Mouse (Mus musculus) cerebellum, adult 2 months (tissue): ENCODE data around the gene Wdr27. TPM values are rescaled to one million over a fixed set of nuclear protein-coding genes. Genes with fewer than 3 reads are reported as not detected.

ENCODE experiments used
- DNase-seq, 2 experiments: peaks; one replicate each; pipeline ENCODE4 v3.0.0; 2021
- H3K27ac ChIP-seq: fragments of 200-500 bp; 2 replicates; pipeline ENCODE4 v1.5.1; 2012; ENCODE audit warnings: low read length, control low read depth, inconsistent platforms; ENCODE audit not compliant: insufficient read depth
- H3K27me3 ChIP-seq: fragments of 200-500 bp; 2 replicates; pipeline ENCODE4 v1.6.1; 2012; ENCODE audit warnings: inconsistent platforms, mild to moderate bottlenecking, low read length, moderate library complexity; ENCODE audit not compliant: control insufficient read depth, insufficient read depth
- H3K4me1 ChIP-seq: fragments of 200-500 bp; 2 replicates; pipeline ENCODE4 v1.6.1; 2011; ENCODE audit warnings: low read length; ENCODE audit not compliant: control insufficient read depth, insufficient read depth
- H3K4me3 ChIP-seq: fragments of 200-500 bp; replicated peaks from 2 replicates; pipeline ENCODE3; 2011; ENCODE audit warnings: mild to moderate bottlenecking, low read depth, low read length, control low read depth; ENCODE audit not compliant: insufficient read depth
- CTCF ChIP-seq: fragments of 200-500 bp; IDR thresholded peaks from 2 replicates; pipeline ENCODE4 v1.5.1; 2011; ENCODE audit warnings: low read depth, mild to moderate bottlenecking, control low read depth, low read length, moderate library complexity, borderline replicate concordance; ENCODE audit not compliant: insufficient read depth
- POLR2A ChIP-seq: fragments of 200-500 bp; IDR thresholded peaks from 2 replicates; pipeline ENCODE4 v1.6.1; 2011; ENCODE audit warnings: low read length, control low read depth, borderline replicate concordance; ENCODE audit not compliant: insufficient read depth
- WGBS: fragments of 180-500 bp; shearing (Covaris S2); methylation state at CpG from one replicate; pipeline ENCODE4 v1.1.7; 2018; 5-methylcytosine and 5-hydroxymethylcytosine counted together
- polyA plus RNA-seq: library from polyadenylated mRNA; depleted of rRNA; stranded (reverse); fragments of >200 nt; gene quantifications from 2 replicates; pipeline ENCODE4 v1.2.3, GENCODE M21; 2012

Wdr27 gene
- polyA plus RNA-seq, 1 experiment: 4.0 TPM

DNA sequence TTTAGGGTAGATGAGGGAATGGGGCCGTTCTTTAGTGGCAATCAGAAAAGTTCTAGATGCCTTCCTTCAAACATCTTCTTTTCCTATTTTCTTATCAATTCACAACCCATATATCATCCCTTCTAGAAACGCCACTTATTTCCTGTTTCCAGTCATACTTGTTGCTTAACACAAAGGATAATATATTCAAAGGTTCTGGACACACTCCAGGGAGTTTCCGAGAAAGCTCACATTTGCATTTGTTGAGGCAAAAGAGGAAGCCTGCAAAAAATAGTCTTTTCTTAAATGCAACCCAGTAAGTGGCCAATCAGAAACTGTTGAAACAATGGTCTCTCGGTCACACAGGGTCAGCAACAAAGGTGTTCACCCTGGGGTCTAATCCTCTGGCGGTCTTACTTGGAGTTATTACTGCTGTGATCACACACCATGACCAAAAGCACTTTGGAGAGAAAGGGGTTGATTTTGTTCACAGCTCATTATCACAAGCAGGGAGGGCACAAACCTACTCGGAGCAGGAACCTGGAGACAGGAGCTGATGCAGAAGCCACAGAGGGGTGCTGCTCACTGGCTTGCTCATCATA is 116.2 kb downstream of the Wdr27 start:
- Histone ChIP-seq H3K27me3 (no peaks in the 10 kb centered on the region), H3K4me3 (no peak overlapping the region), H3K27ac (no peak overlapping the region), H3K4me1 (no peaks in the 10 kb centered on the region)
- DNase-seq: no peak
- 58% methylated on average over 6 of the region's 6 CpGs for WGBS
- no peak for TF ChIP-seq POLR2A
- no peak for TF ChIP-seq CTCF

DNA sequence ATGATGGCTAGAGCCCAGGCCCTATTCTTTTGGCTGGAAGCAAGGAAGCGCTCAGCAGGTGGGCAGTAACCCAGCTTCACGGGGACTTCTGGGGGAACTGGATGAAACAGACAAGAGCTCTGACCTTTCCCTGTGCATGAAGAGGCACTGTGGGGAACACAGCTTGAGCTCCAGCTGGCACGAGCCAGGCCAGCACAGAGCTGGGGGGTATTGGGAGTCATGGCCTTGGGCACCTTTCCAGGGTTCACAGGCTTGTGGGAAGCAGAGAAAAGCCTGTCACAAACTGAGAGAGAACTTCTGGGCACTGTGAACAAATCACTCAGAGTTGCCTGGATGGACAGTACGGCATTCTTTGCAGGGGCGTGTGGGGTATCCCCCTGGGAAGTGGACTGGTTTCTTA is 118.0 kb downstream of the Wdr27 start:
- DNase-seq: peak; percentile 11 to 13
- TF ChIP-seq POLR2A: no peak
- no peak for TF ChIP-seq CTCF
- Histone ChIP-seq H3K27me3 (no peaks in the 10 kb centered on the region), H3K4me1 (no peaks in the 10 kb centered on the region), H3K4me3 (no peak overlapping the region), H3K27ac (no peak overlapping the region)
- whole genome bisulfite sequencing: 10% methylated on average over 5 of the region's 5 CpGs

DNA sequence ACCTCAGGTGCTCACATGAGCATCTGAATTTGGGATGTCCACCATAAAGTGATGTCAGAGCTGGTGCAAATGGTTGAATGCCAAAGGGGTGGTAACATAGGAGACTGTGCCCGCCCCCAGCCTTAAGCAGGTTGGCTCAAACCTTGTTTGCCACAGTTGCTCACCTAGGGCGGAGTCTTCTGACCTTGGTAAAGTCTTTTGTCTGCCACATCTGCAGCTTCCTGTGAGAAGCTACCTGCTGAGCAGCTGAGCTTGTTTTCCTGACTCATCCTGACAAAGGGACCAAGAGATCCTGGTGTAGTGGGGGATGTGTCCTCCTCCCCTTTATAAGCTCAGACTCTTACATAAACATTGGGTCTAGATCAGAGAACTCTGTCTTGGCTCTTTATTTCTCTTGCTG is 125.0 kb downstream of the Wdr27 start:
- no peak overlapping the region for H3K27ac ChIP-seq
- no peak for DNase-seq
- TF ChIP-seq CTCF (no peak), POLR2A (no peak)
- H3K4me1 ChIP-seq: no peaks in the 10 kb centered on the region
- no peak overlapping the region for H3K4me3 ChIP-seq
- H3K27me3 ChIP-seq: no peaks in the 10 kb centered on the region
- 76% methylated on average over 2 of the region's 2 CpGs for WGBS

DNA sequence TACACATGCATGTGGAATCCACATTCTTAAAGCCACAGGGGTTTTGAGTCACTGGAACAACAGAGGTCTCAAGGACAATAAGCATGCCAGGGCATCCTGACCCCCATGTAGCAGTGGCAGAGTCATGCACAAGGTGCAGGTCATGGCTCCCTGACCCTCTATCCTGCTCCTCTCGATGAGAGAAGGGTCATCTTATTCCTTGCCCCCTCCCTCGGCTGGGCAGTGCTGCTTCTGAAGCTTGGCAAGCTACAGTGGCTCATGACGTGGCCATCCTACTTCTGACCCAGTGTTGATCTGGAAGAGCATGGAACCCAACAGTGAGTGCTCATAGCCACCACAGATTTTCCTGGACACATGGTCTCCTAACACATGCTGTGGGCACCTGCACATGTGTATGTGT is 126.9 kb downstream of the Wdr27 start:
- Histone ChIP-seq H3K4me3 (no peak overlapping the region), H3K27ac (no peak overlapping the region), H3K27me3 (no peaks in the 10 kb centered on the region), H3K4me1 (no peaks in the 10 kb centered on the region)
- no peak for TF ChIP-seq POLR2A
- TF ChIP-seq CTCF: no peak
- 55% methylated on average over 3 of the region's 3 CpGs for WGBS
- DNase-seq: no peak

DNA sequence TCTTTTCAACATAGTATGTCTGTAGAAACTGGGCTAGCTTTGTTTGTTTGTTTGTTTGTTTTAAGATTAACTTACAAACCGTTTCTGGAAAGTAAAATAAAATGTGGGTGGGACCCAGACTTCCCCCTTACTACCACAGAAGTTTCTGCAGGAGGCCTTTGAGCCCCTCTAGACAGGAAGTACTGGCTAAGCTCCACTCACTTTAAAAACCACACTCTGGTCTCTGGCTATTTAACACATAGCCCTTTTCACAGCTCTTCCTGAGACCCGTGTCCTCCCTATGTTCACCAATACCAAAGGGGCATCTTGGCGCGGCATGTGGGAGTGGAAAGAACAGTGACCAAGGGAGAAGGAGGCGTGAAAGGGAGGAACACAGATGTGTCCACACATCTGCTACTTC is 127.7 kb downstream of the Wdr27 start:
- Histone ChIP-seq H3K4me3 (no peak overlapping the region), H3K27me3 (no peaks in the 10 kb centered on the region), H3K4me1 (no peaks in the 10 kb centered on the region), H3K27ac (no peak overlapping the region)
- 74% methylated on average over 5 of the region's 5 CpGs for WGBS
- TF ChIP-seq CTCF (no peak), POLR2A (no peak)
- DNase-seq: no peak

DNA sequence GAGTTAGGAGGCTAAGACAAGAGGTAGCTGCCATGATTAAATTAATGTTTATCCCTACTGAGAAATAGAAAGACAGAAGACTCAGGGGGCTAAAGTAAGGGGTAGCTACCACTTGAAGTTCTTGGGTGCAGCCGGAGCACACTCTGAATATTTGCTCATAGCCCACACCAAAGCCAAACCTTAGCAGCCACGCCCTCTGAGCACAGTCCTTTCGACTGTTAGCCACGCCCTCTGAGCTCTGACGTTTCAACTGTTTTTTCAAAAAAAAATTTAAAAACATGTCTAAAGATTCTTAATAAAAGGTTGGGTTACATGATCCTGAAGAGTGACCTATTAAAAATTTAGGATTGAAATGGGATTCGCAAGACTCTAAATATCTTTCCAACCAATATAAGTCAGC is 130.3 kb downstream of the Wdr27 start:
- Histone ChIP-seq H3K4me1 (no peaks in the 10 kb centered on the region), H3K4me3 (no peak overlapping the region), H3K27me3 (no peaks in the 10 kb centered on the region), H3K27ac (no peak overlapping the region)
- 80% methylated on average over 6 of the region's 6 CpGs for WGBS
- no peak for DNase-seq
- TF ChIP-seq POLR2A (no peak), CTCF (no peak)

DNA sequence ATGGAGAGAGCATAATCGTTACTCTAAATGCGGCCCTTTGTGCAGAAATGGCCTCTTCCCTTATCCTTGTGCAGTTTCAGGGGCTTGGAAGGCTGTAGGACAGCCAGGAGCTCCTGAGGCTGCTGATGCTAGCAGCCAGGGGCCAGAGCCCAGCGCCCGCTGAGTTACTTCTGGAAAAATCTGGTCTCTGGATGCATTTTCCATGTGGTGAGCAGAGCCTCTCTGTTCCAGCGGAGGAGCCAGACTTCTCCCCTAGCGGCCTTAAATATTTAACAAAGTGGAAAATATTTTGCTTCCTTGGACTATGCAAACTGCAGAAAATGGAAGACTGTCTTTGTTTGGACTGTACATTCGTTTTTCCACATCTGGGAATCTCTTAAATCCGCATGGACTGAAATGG is 130.9 kb downstream of the Wdr27 start:
- no peak for TF ChIP-seq POLR2A
- no peak for TF ChIP-seq CTCF
- Histone ChIP-seq H3K4me3 (no peak overlapping the region), H3K27me3 (no peaks in the 10 kb centered on the region), H3K4me1 (no peaks in the 10 kb centered on the region), H3K27ac (no peak overlapping the region)
- DNase-seq: no peak
- WGBS: 78% methylated on average over 8 of the region's 8 CpGs

DNA sequence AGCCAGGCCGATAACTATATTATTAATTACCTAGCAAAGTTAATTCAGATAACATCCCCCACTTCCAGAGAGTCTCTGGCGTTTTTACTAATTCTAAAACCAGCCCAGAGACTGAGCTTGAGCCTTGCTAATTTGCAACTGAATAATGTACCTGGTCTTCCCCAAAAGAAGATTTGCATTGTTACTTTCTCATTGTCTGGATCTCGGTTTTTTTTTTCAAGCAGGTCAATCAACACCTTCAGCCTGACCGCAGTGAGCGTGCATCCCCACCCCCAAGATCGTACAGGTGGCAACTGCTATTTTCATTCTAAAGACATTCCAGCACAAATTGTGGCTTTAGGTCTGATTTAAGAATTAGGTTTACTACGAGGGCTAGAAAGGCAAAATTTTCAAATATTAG is 136.2 kb downstream of the Wdr27 start:
- no peaks in the 10 kb centered on the region for H3K27me3 ChIP-seq
- TF ChIP-seq POLR2A: no peak
- TF ChIP-seq CTCF: no peak
- no peak for DNase-seq
- no peaks in the 10 kb centered on the region for H3K4me1 ChIP-seq
- no peak overlapping the region for H3K27ac ChIP-seq
- H3K4me3 ChIP-seq: no peak overlapping the region
- 94% methylated on average over 7 of the region's 7 CpGs for WGBS

- Histone ChIP-seq H3K4me1 (no peaks in the 10 kb centered on the region), H3K27ac (no peak overlapping the region), H3K4me3 (no peak overlapping the region), H3K27me3 (no peaks in the 10 kb centered on the region; the same call in 1 of the 2 replicates)
- no peak for TF ChIP-seq POLR2A
- TF ChIP-seq CTCF: no peak
- DNase-seq: no peak
- WGBS: 82% methylated on average over 4 of the region's 4 CpGs
Measured at GRCm38 (mm10) chr17:14799243-14799642, 143.7 kb downstream of the Wdr27 start.
